Mouse (Mus musculus): Measurements from ENCODE around the gene 9030624G23Rik.
A peak's percentile ranks its signal among the peaks of the same experiment; 100 is the strongest.
"Not testable (repeated sequence)": the region's sequence is repeated elsewhere in the genome, so short reads cannot be mapped to it uniquely, and the experiment has no call there.

Gene 9030624G23Rik

GRCm38 (mm10) chr12:24097108-24097520 lies at the start of gene 9030624G23Rik:
Gene 9030624G23Rik (minus strand): TSS chr12:24097246.
- peak; percentile 5 to 40 for DNase-seq

GRCm38 (mm10) chr12:24083096-24083495 lies 13.9 kb downstream of the 9030624G23Rik start:
- DNase-seq: not testable (repeated sequence)
